Mouse (Mus musculus): ENCODE measurements around the gene Mfsd11. TPM values are rescaled to one million over a fixed set of nuclear protein-coding genes. Genes with fewer than 3 reads are reported as not detected.
A peak's percentile ranks its signal among the peaks of the same experiment; 100 is the strongest.

The Mfsd11 gene
- polyA plus RNA-seq, 1 experiment = 34.0 TPM

DNA sequence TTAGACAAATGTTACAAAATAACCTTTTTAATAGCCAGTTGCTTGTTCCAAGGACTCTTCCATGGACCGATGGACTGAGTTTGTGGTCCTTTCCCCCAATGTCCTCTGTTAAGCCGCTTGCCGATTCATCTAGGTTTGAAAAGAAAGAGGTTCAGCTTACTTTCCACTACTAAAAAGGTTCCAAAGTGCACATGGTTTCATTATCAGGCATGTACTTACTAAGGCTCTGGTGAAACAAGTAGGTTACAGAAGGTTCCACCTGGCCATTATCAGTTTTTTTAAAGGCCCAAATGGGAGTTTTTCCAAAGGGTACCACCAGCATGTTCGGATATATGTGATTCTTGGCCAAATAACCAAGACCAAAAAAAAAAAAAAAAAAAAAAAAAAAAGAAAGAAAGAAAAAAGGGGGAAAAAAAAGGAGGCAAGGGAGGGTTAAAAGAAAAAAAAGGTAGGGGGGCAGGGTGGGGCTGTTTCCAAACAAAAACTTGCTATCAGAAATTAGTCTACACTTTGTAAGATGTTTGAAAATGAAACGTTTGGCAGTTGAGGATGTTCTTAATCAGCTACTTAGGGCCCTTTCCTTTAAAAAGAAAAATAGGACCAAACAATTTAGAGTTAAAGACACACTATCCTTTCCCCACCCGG lies 1.3 kb upstream of the Mfsd11 start:
- Histone ChIP-seq H3K79me2 (ENCODE audit: control insufficient read depth, insufficient read depth) (peaks cover 91% of the 10 kb centered on the region), H3K4me3 (ENCODE audit: insufficient read depth, poor library complexity, severe bottlenecking) (peak overlapping the region; percentile 98), H3K36me3 (ENCODE audit: control insufficient read depth, insufficient read depth) (peaks cover 61% of the 10 kb centered on the region), H3K79me3 (ENCODE audit: low read depth) (peaks cover 58% of the 10 kb centered on the region), H3K27me3 (ENCODE audit: control insufficient read depth, insufficient read depth, insufficient read length) (no peaks in the 10 kb centered on the region), H3ac (ENCODE audit: control insufficient read depth, insufficient read length, low read depth) (peak overlapping the region; percentile 66)
- TF ChIP-seq MAX (IDR thresholded peaks at IDR 0.05) (no peak), USF1 (IDR thresholded peaks at IDR 0.05; ENCODE audit: low read depth) (no peak), CEBPB (IDR thresholded peaks at IDR 0.05; ENCODE audit: low read depth) (no peak), MYOG (IDR thresholded peaks at IDR 0.05; ENCODE audit: control insufficient read depth, extremely low read depth, insufficient read length) (no peak), CTCF (IDR thresholded peaks at IDR 0.05; ENCODE audit: control insufficient read depth, insufficient read depth, insufficient read length) (no peak), FOSL1 (IDR thresholded peaks at IDR 0.05; ENCODE audit: insufficient read depth, low read length, poor library complexity, severe bottlenecking) (no peak), MYOD1 (IDR thresholded peaks at IDR 0.05; ENCODE audit: control insufficient read depth, insufficient read length, low read depth) (no peak)

DNA sequence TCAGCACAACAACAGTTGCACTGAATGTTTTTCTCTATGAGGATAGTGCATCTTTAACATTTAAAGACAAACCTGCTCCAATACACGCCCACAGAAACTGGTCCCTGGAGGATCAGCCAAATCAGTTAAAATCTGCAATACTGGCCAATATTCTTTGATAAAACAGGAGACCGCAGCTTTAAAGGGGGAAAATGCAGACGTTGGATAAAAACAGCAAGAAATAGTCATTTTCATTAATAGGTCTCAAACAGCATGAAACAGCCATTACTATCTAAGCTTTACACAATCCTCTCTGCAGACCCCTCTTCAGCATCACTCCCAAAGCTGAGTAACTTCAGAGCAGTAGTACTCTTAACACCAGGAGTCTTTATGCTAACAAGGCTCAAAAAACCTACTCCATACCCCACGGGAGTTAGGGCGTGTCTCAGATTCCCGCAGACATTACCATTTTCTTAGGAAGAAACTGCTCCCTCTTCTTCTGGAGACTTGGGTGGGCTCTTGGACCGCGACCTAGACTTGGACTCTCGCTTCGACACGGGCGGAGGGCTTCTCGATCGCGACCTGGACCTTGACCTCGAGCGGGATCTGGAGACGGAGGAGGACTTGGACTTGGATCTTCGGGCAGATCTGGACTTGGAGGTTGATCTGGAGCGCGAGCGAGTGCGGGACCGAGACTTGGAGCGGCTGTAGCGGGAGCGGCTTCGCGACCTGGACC lies 507 bp upstream of the Mfsd11 start:
- Histone ChIP-seq H3K4me3 (ENCODE audit: insufficient read depth, poor library complexity, severe bottlenecking) (peak overlapping the region; percentile 98), H3K79me3 (ENCODE audit: low read depth) (peaks cover 58% of the 10 kb centered on the region), H3K36me3 (ENCODE audit: control insufficient read depth, insufficient read depth) (peaks cover 60% of the 10 kb centered on the region), H3K79me2 (ENCODE audit: control insufficient read depth, insufficient read depth) (peaks cover 91% of the 10 kb centered on the region), H3ac (ENCODE audit: control insufficient read depth, insufficient read length, low read depth) (peak overlapping the region; percentile 84), H3K27me3 (ENCODE audit: control insufficient read depth, insufficient read depth, insufficient read length) (no peaks in the 10 kb centered on the region)
- TF ChIP-seq USF1 (IDR thresholded peaks at IDR 0.05; ENCODE audit: low read depth) (no peak), CEBPB (IDR thresholded peaks at IDR 0.05; ENCODE audit: low read depth) (no peak), MYOD1 (IDR thresholded peaks at IDR 0.05; ENCODE audit: control insufficient read depth, insufficient read length, low read depth) (no peak), FOSL1 (IDR thresholded peaks at IDR 0.05; ENCODE audit: insufficient read depth, low read length, poor library complexity, severe bottlenecking) (no peak), MAX (IDR thresholded peaks at IDR 0.05) (no peak), MYOG (IDR thresholded peaks at IDR 0.05; ENCODE audit: control insufficient read depth, extremely low read depth, insufficient read length) (no peak), CTCF (IDR thresholded peaks at IDR 0.05; ENCODE audit: control insufficient read depth, insufficient read depth, insufficient read length) (no peak)

DNA sequence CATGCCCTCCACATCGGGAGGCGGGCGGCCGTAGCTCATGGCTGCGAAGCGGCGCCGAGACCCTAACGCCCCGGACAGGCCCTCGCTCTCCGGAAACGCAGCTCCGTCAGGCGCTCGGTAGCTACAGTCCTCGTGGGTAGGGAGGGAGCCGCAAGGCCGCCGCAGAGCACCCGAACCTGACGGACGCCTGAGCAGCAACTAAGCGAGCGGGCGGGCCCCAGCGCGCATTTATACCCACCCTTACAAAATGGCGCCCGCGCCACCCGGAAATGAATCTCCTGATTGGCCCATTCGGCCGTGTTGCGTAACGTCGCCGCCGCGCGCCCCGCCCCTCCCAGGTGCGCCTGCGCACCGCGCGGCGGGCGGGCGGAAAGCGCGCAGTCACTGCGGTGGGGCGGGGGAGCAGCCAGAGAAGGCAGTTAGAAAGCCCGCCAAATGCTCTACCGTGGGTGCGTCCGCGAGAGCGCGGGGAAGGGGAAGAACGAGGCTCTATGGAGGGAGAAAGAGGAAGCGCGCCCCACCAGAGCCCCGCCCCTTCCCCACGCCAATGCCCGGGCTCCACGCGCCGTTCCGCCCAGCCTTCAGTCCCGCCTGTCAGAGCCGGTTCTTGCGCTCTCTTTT lies 761 bp downstream of the Mfsd11 start, which contains the start of gene Srsf2:
TSS of gene Srsf2 (minus strand) at position 204 of the 621 bp plus-strand sequence.
- Histone ChIP-seq H3K4me3 (ENCODE audit: insufficient read depth, poor library complexity, severe bottlenecking) (peak within 1 kb of the TSS; percentile 98), H3K36me3 (ENCODE audit: control insufficient read depth, insufficient read depth) (peaks cover 56% of the 10 kb centered on the region), H3K79me2 (ENCODE audit: control insufficient read depth, insufficient read depth) (peaks cover 86% of the 10 kb centered on the region), H3ac (ENCODE audit: control insufficient read depth, insufficient read length, low read depth) (peak within 1 kb of the TSS; percentile 94), H3K27me3 (ENCODE audit: control insufficient read depth, insufficient read depth, insufficient read length) (no peaks in the 10 kb centered on the region), H3K79me3 (ENCODE audit: low read depth) (peaks cover 56% of the 10 kb centered on the region)
- peak; percentile 97 for TF ChIP-seq CEBPB (IDR thresholded peaks at IDR 0.05; ENCODE audit: low read depth)
- TF ChIP-seq CTCF (IDR thresholded peaks at IDR 0.05; ENCODE audit: control insufficient read depth, insufficient read depth, insufficient read length) = no peak

DNA sequence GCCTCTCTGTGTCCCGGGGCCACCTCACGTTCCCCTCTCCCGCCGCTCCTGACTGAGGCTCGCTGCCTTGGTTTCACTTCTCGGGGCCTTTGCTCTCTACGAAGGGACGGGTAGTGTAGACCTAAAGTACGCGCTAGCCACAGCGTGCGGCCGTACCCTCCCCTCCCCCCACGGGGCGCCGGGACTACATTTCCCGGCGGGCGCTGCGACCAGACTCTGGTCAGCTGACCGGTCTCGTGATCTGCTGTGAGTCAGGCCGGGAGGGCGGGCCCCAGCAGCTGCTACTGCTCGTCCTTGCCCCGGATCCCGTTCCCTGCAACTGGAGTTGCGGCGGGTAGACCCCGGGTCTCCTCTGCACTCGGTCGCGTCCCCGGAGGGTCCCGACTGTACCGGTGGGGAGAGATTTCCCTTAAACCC lies 1.3 kb downstream of the Mfsd11 start:
- Histone ChIP-seq H3K4me3 (ENCODE audit: insufficient read depth, poor library complexity, severe bottlenecking) (peak overlapping the region; percentile 98), H3K36me3 (ENCODE audit: control insufficient read depth, insufficient read depth) (peaks cover 55% of the 10 kb centered on the region), H3K79me3 (ENCODE audit: low read depth) (peaks cover 53% of the 10 kb centered on the region), H3ac (ENCODE audit: control insufficient read depth, insufficient read length, low read depth) (peak overlapping the region; percentile 94), H3K79me2 (ENCODE audit: control insufficient read depth, insufficient read depth) (peaks cover 82% of the 10 kb centered on the region), H3K27me3 (ENCODE audit: control insufficient read depth, insufficient read depth, insufficient read length) (no peaks in the 10 kb centered on the region)
- TF ChIP-seq MYOG (IDR thresholded peaks at IDR 0.05; ENCODE audit: control insufficient read depth, extremely low read depth, insufficient read length) (no peak), CEBPB (IDR thresholded peaks at IDR 0.05; ENCODE audit: low read depth) (no peak), MAX (IDR thresholded peaks at IDR 0.05) (no peak), MYOD1 (IDR thresholded peaks at IDR 0.05; ENCODE audit: control insufficient read depth, insufficient read length, low read depth) (peak; percentile 93), FOSL1 (IDR thresholded peaks at IDR 0.05; ENCODE audit: insufficient read depth, low read length, poor library complexity, severe bottlenecking) (peak; percentile 38), CTCF (IDR thresholded peaks at IDR 0.05; ENCODE audit: control insufficient read depth, insufficient read depth, insufficient read length) (no peak), USF1 (IDR thresholded peaks at IDR 0.05; ENCODE audit: low read depth) (peak; percentile 97)

DNA sequence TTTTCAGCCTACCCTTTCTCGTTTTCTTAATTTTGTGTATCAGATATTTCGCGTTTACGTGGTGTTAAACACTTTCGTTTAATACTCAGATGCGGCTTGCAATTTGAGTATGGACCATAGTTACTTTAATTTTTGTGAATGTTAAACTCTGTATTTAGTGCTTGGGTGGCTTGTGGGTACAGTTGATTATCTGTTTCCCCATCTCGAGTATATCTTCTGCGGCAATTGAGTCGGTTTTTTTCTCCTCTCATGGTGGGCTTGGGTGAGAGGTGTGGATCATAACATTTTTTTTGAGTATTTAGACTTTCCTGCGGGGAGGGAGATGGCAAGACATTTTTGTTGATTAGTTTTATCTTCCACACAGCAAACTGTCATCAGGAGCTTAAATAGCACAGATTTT lies 2.0 kb downstream of the Mfsd11 start:
- Histone ChIP-seq H3ac (ENCODE audit: control insufficient read depth, insufficient read length, low read depth) (peak overlapping the region; percentile 73), H3K79me2 (ENCODE audit: control insufficient read depth, insufficient read depth) (peaks cover 74% of the 10 kb centered on the region), H3K36me3 (ENCODE audit: control insufficient read depth, insufficient read depth) (peaks cover 55% of the 10 kb centered on the region), H3K27me3 (ENCODE audit: control insufficient read depth, insufficient read depth, insufficient read length) (no peaks in the 10 kb centered on the region), H3K4me3 (ENCODE audit: insufficient read depth, poor library complexity, severe bottlenecking) (peak overlapping the region; percentile 98), H3K79me3 (ENCODE audit: low read depth) (peaks cover 49% of the 10 kb centered on the region)
- no peak for TF ChIP-seq MAX (IDR thresholded peaks at IDR 0.05)
- no peak for TF ChIP-seq MYOD1 (IDR thresholded peaks at IDR 0.05; ENCODE audit: control insufficient read depth, insufficient read length, low read depth)
- TF ChIP-seq MYOG (IDR thresholded peaks at IDR 0.05; ENCODE audit: control insufficient read depth, extremely low read depth, insufficient read length) = no peak
- TF ChIP-seq CEBPB (IDR thresholded peaks at IDR 0.05; ENCODE audit: low read depth) = no peak
- TF ChIP-seq USF1 (IDR thresholded peaks at IDR 0.05; ENCODE audit: low read depth) = no peak
- TF ChIP-seq CTCF (IDR thresholded peaks at IDR 0.05; ENCODE audit: control insufficient read depth, insufficient read depth, insufficient read length) = no peak
- no peak for TF ChIP-seq FOSL1 (IDR thresholded peaks at IDR 0.05; ENCODE audit: insufficient read depth, low read length, poor library complexity, severe bottlenecking)

Measured in C2C12 (cell line).